Mouse (Mus musculus) liver, adult 2 months (tissue): ENCODE results near the gene Dusp12. TPM values are rescaled to one million over a fixed set of nuclear protein-coding genes. Genes with fewer than 3 reads are reported as not detected.

Experiments used
- DNase-seq: peaks from one replicate; pipeline ENCODE4 v3.0.0-alpha.2; 2011; ENCODE audit warnings: low read depth, low spot score; ENCODE audit errors: extremely low read depth
- H3K27ac ChIP-seq: fragments of 200-500 bp; replicated peaks from 2 replicates; pipeline ENCODE4 v1.5.1; 2012; ENCODE audit warnings: low read depth, mild to moderate bottlenecking, control low read depth, inconsistent platforms, low read length; ENCODE audit not compliant: insufficient read depth
- H3K27me3 ChIP-seq: fragments of 200-500 bp; 2 replicates; pipeline ENCODE4 v1.6.1; 2012; ENCODE audit warnings: mild to moderate bottlenecking, moderate library complexity, low read length, inconsistent platforms; ENCODE audit not compliant: control insufficient read depth, insufficient read depth
- H3K36me3 ChIP-seq: fragments of 200-500 bp; 2 replicates; pipeline ENCODE4 v1.6.1; 2012; ENCODE audit warnings: low read length, inconsistent platforms; ENCODE audit not compliant: control insufficient read depth, insufficient read depth
- H3K4me1 ChIP-seq: fragments of 200-500 bp; 2 replicates; pipeline ENCODE4 v1.6.1; 2011; ENCODE audit warnings: low read length; ENCODE audit not compliant: control insufficient read depth, insufficient read depth
- H3K4me3 ChIP-seq: fragments of 200-500 bp; 2 replicates; pipeline ENCODE4 v1.5.1; 2011; ENCODE audit warnings: low read depth, mild to moderate bottlenecking, control low read depth, low read length, moderate library complexity; ENCODE audit not compliant: insufficient read depth
- H3K79me2 ChIP-seq: fragments of 200-500 bp; 2 replicates; pipeline ENCODE4 v1.6.1; 2012; ENCODE audit warnings: inconsistent platforms, mild to moderate bottlenecking, low read length, moderate library complexity; ENCODE audit not compliant: control insufficient read depth, insufficient read depth
- H3K9ac ChIP-seq: fragments of 200-500 bp; 2 replicates; pipeline ENCODE4 v1.6.1; 2012; ENCODE audit warnings: low read depth, mild to moderate bottlenecking, control low read depth, inconsistent platforms, low read length
- CTCF ChIP-seq: fragments of 200-500 bp; IDR thresholded peaks from 2 replicates; pipeline ENCODE4 v1.5.1; 2011; ENCODE audit warnings: low read depth, low read length, control low read depth
- POLR2A ChIP-seq: fragments of 200-500 bp; IDR thresholded peaks from 2 replicates; pipeline ENCODE4 v1.6.1; 2011; ENCODE audit warnings: low read length, control low read depth; ENCODE audit not compliant: insufficient read depth; ENCODE audit errors: extremely low read depth
- WGBS: fragments of 180-500 bp; shearing (Covaris S2); methylation state at CpG from one replicate; pipeline ENCODE4 v1.1.7; 2018; 5-methylcytosine and 5-hydroxymethylcytosine counted together
- polyA plus RNA-seq: library from polyadenylated mRNA; depleted of rRNA; stranded (reverse); fragments of >200 nt; gene quantifications from 2 replicates; pipeline ENCODE4 v1.2.3, GENCODE M21; 2012
- total RNA-seq: library from RNA; depleted of rRNA; stranded (reverse); fragments of >200 nt; gene quantifications from 2 replicates; pipeline ENCODE4 v1.2.3, GENCODE M21; 2014

The Dusp12 gene
- total and polyA plus RNA-seq, 2 experiments: 17.2 to 36.2 TPM

- Histone ChIP-seq H3K36me3 (peaks cover 5% of the 10 kb centered on the region), H3K4me3 (peak overlapping the region; percentile 61), H3K4me1 (peaks cover 12% of the 10 kb centered on the region), H3K27me3 (no peaks in the 10 kb centered on the region), H3K79me2 (peaks cover 8% of the 10 kb centered on the region; the same call in 1 of the 2 replicates), H3K27ac (no peak overlapping the region), H3K9ac (peak overlapping the region; percentile 53)
- no peak for DNase-seq
- TF ChIP-seq POLR2A (no peak), CTCF (no peak)
- WGBS: 14% methylated on average over 14 of the region's 14 CpGs
Measured at GRCm38 (mm10) chr1:170868905-170869283, 16.4 kb downstream of the Dusp12 start.

- peak overlapping the region; percentile 53 for H3K9ac ChIP-seq
- no peak overlapping the region for H3K27ac ChIP-seq
- under 1% methylated on average over 33 of the region's 33 CpGs for WGBS
- peaks cover 2% of the 10 kb centered on the region for H3K36me3 ChIP-seq
- H3K4me1 ChIP-seq: peaks cover 15% of the 10 kb centered on the region
- TF ChIP-seq POLR2A (no peak), CTCF (no peak)
- peaks cover 11% of the 10 kb centered on the region; the same call in 1 of the 2 replicates for H3K79me2 ChIP-seq
- H3K27me3 ChIP-seq: no peaks in the 10 kb centered on the region
- peak overlapping the region; percentile 61 for H3K4me3 ChIP-seq
- DNase-seq: peak; percentile 91
Measured at GRCm38 (mm10) chr1:170868107-170868904, 17.0 kb downstream of the Dusp12 start.

- TF ChIP-seq POLR2A (peak; percentile 72), CTCF (no peak)
Measured at GRCm38 (mm10) chr1:170867691-170868105, 17.6 kb downstream of the Dusp12 start, which contains the start of gene Atf6. Gene Atf6, minus strand, starts transcription at chr1:170867771.

GRCm38 (mm10) chr1:170866992-170867690 lies 18.2 kb downstream of the Dusp12 start:
- peak; percentile 98 for DNase-seq
- H3K9ac ChIP-seq: peak overlapping the region; percentile 88
- H3K4me1 ChIP-seq: peaks cover 22% of the 10 kb centered on the region
- no peaks in the 10 kb centered on the region for H3K36me3 ChIP-seq
- H3K4me3 ChIP-seq: peak overlapping the region; percentile 91
- peaks cover 15% of the 10 kb centered on the region; the same call in 1 of the 2 replicates for H3K79me2 ChIP-seq
- TF ChIP-seq CTCF (no peak), POLR2A (no peak)
- H3K27me3 ChIP-seq: no peaks in the 10 kb centered on the region
- WGBS: under 1% methylated on average over 30 of the region's 30 CpGs
- peak overlapping the region; percentile 94 for H3K27ac ChIP-seq

More at GRCm38 (mm10) chr1:170867691-170868105, 17.6 kb downstream of the Dusp12 start, which contains the start of gene Atf6:
- peaks cover 19% of the 10 kb centered on the region for H3K4me1 ChIP-seq
- under 1% methylated on average over 25 of the region's 25 CpGs for WGBS
- no peaks in the 10 kb centered on the region for H3K27me3 ChIP-seq
- H3K4me3 ChIP-seq: peak within 1 kb of the TSS; percentile 91
- peak within 1 kb of the TSS; percentile 88 for H3K9ac ChIP-seq
- H3K27ac ChIP-seq: peak within 1 kb of the TSS; percentile 94
- DNase-seq: peak; percentile 94
- peaks cover 15% of the 10 kb centered on the region; the same call in 1 of the 2 replicates for H3K79me2 ChIP-seq
- no peaks in the 10 kb centered on the region for H3K36me3 ChIP-seq

DNA sequence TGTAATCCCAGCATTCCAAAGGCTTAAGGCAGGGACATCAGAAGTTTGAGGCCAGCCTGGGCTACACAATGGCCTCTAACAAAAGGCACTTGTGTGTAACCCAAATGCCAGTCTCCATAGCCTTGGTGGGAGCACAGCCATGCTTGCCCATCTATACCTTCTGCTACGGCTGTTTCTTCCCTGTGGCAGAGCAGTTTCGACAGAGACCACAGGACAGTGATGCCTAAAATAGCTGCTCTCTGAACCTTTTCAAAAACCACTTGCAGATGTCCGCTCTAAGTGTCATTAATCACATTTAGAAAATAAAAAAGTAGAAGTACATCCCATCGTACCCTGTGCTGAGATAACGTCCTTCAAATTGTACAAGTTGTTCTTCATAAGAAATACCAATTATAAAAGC lies 19.9 kb downstream of the Dusp12 start:
- H3K27me3 ChIP-seq: no peaks in the 10 kb centered on the region
- DNase-seq: no peak
- TF ChIP-seq POLR2A: no peak
- no peak for TF ChIP-seq CTCF
- H3K4me1 ChIP-seq: peaks cover 24% of the 10 kb centered on the region
- H3K36me3 ChIP-seq: no peaks in the 10 kb centered on the region
- 78% methylated on average over 5 of the region's 5 CpGs for WGBS
- no peak overlapping the region for H3K9ac ChIP-seq
- no peak overlapping the region for H3K27ac ChIP-seq
- no peak overlapping the region for H3K4me3 ChIP-seq
- peaks cover 23% of the 10 kb centered on the region; the same call in 1 of the 2 replicates for H3K79me2 ChIP-seq
